Comparison of ENCODE assay signal across 11 mouse cellular contexts in genomic region chr12:80331634-80332033, GRCm38 (mm10).
DNase-seq lines count a peak whose midpoint lies in the region; ATAC-seq and TF ChIP-seq lines count a peak whose summit lies in the region.
"Had no signal": no experiment of that assay in that cellular context is flagged by ENCODE, and none has a peak within 500 bp of the region (broad histone marks: within the 10 kb centered on the region; RNA-seq: fewer than 3 reads in every experiment).

No protein-coding gene starts in this region.

- no peak for TF ChIP-seq CTCF in lung, adult 2 months (IDR thresholded peaks at IDR 0.05; ENCODE audit: insufficient read depth, low read length)
- no peak for TF ChIP-seq CTCF in cerebellum, adult 2 months (IDR thresholded peaks at IDR 0.05; ENCODE audit: borderline replicate concordance, insufficient read depth, low read depth, low read length)

- H3K4me1 ChIP-seq in lung, adult 2 months (ENCODE audit: control insufficient read depth, insufficient read depth, low read length): 0 out of 2 replicates have a peak, but pooled peaks cover 2% of the 10 kb centered on the region
- no peaks in the 10 kb centered on the region for H3K4me1 ChIP-seq in cerebellum, adult 2 months (ENCODE audit: control insufficient read depth, insufficient read depth, low read length)

- no peak overlapping the region for H3K4me3 ChIP-seq in lung, adult 2 months (replicated peaks; ENCODE audit: extremely low read depth, low read depth, low read length)
- H3K4me3 ChIP-seq in cerebellum, adult 2 months (replicated peaks; ENCODE audit: insufficient read depth, low read depth, low read length): no peak overlapping the region
- H3K4me3 ChIP-seq: myocyte had no signal

- H3K27ac ChIP-seq in cerebellum, adult 2 months (ENCODE audit: insufficient read depth, low read length): no peak overlapping the region
- H3K27ac ChIP-seq: hindbrain, postnatal 0 days had no signal

- TF ChIP-seq POLR2A in lung, adult 2 months (IDR thresholded peaks at IDR 0.05; ENCODE audit: borderline replicate concordance, extremely low read depth, low read depth, low read length): no peak
- no peak for TF ChIP-seq POLR2A in cerebellum, adult 2 months (IDR thresholded peaks at IDR 0.05; ENCODE audit: borderline replicate concordance, insufficient read depth, low read length)

- WGBS in lung, adult 2 months: 44% methylated on average over 2 of the region's 2 CpGs
- 33% methylated on average over 2 of the region's 2 CpGs for WGBS in cerebellum, adult 2 months

- ATAC-seq in common myeloid progenitor, adult 5-6 weeks (replicated peaks; ENCODE audit: low read depth, poor library complexity, severe bottlenecking): peak; percentile 69
- ATAC-seq: hindbrain, postnatal 0 days had no signal

- H3K27me3 ChIP-seq in cerebellum, adult 2 months (ENCODE audit: control insufficient read depth, insufficient read depth, low read length): no peaks in the 10 kb centered on the region

- DNase-seq in lung, adult 18-20 months: peak; percentile 14 to 27
- DNase-seq in lung, adult 2 months: no peak
- DNase-seq in lung, postnatal 25 days (ENCODE audit: low spot score): peak; percentile 50
- peak; percentile 55 for DNase-seq in thymus, postnatal 14 days
- no peak for DNase-seq in kidney, adult 8-10 months
- DNase-seq in cerebellum, adult 2 months: no peak
- no peak for DNase-seq in frontal cortex, postnatal 14 days (ENCODE audit: low spot score in 2 of 2)
- DNase-seq: adrenal gland, postnatal 10 days had no signal

Comparison
In these comparisons a context has a peak if more than half of its experiments do, and no peak if none do; other contexts are left out.
1. DNase-seq: peak in lung, adult 18-20 months (2 of 2), lung, postnatal 25 days (single experiment) and thymus, postnatal 14 days (single experiment); none in lung, adult 2 months (single experiment), kidney, adult 8-10 months (0 of 2), cerebellum, adult 2 months (0 of 2) and frontal cortex, postnatal 14 days (0 of 2).